Mouse (Mus musculus): ENCODE results near the gene Mat2a. TPM values are rescaled to one million over a fixed set of nuclear protein-coding genes. Genes with fewer than 3 reads are reported as not detected.

Gene Mat2a
- total RNA-seq, 2 experiments from 2014 or later = 130 to 164 TPM

DNA sequence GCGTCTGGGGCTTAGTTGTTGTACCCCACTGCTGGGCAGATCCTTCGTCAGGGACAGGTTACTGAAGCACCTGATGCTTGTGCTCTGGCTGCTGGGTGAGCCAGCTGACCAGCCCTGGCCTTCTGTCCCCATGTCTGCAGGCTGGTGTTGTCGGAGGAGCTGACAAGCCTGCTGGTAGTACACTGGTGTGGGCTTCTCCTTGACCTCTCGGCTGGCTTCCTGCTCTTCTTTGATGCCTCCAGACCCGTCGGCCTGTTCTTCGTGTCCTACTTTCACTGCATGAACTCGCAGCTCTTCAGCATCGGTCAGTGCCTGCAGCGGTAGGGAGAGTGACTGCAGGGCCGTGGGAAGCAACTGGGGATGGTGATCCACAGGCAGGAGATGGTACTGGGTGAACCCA, 13.7 kb downstream of the Mat2a start:
- TF ChIP-seq CTCF (IDR thresholded peaks at IDR 0.05) = no peak
- no peak overlapping the region for H3K4me3 ChIP-seq
- no peak for DNase-seq
- intact Hi-C loops (cut with DNase I) = no loop called here
- H3K27ac ChIP-seq = no peak overlapping the region

DNA sequence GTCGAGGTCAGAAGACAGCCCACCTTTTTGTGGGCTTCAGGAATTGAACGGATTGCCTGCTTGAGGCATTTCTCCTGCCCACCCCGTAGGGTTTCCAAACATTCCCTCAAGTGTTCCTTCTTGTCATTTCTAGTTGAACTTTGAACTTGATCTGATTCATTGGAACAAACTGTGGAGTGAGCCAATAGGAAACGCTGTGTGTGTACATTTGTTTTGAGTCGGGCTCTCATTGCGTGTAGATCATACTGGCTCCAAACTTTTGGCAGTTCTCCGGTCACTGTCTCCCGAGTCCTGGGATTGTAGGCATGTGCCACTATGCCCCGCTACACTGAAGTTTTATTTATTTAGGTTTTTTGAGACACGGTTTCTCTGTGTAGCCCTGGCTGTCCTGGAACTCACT, 18.5 kb downstream of the Mat2a start:
- DNase-seq = no peak
- no peak overlapping the region for H3K27ac ChIP-seq
- intact Hi-C loops (cut with DNase I) = no loop called here

DNA sequence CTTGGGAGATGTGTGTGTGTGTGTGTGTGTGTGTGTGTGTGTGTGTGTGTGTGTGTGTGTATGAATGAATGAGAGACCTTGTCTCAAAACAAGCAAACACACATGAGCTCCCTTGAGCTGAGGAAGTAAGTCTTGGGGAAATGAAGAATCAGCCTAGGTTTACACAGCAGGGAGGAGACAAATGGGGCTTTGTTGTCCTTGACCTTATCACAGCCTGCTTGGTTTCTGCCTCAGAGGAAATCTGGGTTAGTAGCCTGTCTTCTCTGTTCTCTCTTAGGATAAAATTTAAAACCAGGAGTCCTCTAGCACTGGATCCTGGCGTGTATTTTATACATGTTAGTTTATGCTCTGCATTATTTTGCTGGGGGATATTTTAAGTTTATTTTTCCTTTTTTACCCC, 19.6 kb downstream of the Mat2a start:
- no peak overlapping the region for H3K27ac ChIP-seq
- intact Hi-C loops (cut with DNase I) = no loop called here

More for the DNA sequence above, 18.5 kb downstream of the Mat2a start:
- no peak for TF ChIP-seq CTCF (IDR thresholded peaks at IDR 0.05)
- H3K4me3 ChIP-seq = no peak overlapping the region

DNA sequence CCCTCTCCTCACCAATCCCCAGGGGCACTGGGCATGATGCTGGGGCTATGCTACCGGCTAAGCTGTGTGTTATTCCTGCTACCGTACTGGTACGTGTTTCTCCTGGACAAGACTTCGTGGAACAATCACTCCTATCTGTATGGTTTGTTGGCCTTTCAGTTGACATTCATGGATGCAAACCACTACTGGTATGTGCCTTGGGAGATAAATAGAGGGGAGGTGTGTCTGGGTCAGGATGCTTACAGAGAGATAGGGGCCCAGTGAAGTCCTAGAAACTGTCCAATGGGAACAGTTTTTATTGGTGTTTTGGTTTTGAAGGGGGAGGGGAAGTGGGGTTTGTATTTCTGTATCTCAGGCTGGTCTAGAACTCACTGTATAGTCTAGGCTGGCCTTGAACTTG, 21.1 kb downstream of the Mat2a start:
- Histone ChIP-seq H3K27ac (no peak overlapping the region), H3K4me3 (no peak overlapping the region)
- intact Hi-C loops (cut with DNase I) = no loop called here
- TF ChIP-seq CTCF (IDR thresholded peaks at IDR 0.05) = no peak
- DNase-seq = no peak

More for the DNA sequence above, 19.6 kb downstream of the Mat2a start:
- DNase-seq = no peak
- no peak overlapping the region for H3K4me3 ChIP-seq
- TF ChIP-seq CTCF (IDR thresholded peaks at IDR 0.05) = no peak

DNA sequence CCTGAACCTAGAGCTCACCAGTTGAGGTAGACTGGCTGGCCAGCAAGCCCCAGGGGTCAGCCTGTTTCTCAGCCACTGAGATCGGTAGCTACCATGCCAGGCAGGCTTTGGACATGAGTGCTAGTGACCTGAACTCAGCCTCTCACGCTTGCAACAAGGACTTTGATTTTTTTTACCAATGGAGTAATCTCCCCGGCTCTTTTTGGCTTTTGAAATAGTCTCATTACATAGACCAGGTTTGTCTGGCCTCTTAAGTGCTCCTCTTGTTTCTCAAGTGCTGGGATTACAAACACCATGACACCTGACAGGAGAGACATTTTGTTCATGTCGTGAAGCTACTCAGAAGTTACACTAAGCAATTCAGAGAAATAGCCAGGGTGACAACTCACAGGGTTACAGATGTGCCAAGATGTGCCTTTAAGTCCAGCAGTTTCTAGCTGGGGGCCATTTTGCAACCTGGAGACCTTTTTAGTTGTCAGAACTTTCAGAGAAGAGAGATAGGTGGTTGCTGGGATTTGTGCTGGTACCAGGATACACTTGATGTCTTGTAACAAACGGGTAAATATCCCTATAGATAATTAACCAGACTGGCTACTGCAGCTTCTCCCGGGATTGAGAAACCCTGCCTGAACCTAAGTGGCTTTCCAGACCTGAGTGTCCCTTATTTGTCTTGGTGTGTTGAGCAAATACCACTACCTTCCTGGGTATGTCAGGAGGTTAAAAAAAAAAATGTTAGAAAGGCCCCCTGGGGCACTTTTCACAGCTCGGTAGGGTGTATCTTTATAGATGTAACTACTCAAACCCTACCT, 23.2 kb downstream of the Mat2a start:
- no peak overlapping the region for H3K4me3 ChIP-seq
- TF ChIP-seq CTCF (IDR thresholded peaks at IDR 0.05) = no peak
- intact Hi-C loops (cut with DNase I) = no loop called here
- H3K27ac ChIP-seq = no peak overlapping the region
- peak; percentile 3 for DNase-seq

DNA sequence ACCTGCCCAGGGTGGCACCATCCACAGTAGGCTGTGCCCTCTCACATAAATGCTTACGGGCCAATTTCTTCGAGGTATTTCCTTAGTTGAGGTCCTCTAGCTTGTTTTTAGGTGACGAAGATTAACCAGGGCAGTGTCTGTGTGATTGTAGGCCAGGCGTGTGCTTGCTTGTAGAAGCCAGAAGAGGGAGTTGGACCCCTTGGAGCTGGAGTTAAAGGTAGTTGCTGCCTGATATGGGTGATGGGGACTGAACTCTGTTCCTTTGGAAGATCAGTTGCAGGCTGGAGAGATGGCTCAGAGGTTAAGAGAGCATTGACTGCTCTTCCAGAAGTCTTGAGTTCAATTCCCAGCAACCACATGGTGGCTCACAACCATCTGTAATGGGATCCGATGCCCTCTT, 24.2 kb downstream of the Mat2a start:
- intact Hi-C loops (cut with DNase I) = no loop called here
- H3K4me3 ChIP-seq = peak overlapping the region; percentile 82
- TF ChIP-seq CTCF (IDR thresholded peaks at IDR 0.05) = no peak
- no peak for DNase-seq
- H3K27ac ChIP-seq = no peak overlapping the region

DNA sequence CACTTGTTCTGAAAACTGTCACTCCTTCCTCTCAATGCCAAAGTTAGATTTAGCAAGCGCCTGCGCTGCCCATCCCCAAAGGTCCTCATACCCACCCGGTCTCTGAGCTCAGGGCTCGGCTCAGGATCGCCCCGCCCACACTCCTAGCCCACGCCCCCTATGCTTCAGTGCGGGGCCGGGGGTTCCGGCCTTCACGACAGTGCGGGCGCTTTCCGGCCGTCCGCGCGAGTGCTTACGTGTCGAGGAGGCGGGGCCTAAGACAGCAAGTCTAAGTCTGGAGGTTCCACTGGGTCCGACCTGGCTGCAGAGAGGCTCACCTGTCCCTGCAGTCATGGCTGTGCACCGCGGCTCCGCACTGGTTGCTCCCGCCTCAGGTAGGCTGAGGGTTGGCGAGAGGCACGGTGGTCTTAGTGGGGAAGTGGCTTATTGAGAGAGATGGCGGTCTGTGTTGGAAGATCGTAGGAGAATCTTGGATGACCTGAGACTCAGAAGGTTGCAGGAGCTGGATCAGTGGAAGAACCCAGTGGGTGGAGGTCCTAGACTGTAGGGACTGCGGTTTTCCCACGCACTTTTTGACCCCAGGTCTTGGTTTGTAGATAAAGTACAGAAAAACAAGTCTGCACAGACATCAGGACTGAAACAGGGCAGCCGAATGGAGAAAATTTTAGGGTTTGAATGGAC, 25.1 kb downstream of the Mat2a start, which contains the start of gene Ggcx:
Ggcx (plus strand) TSS at position 233 of the 681 bp plus-strand sequence.
- H3K27ac ChIP-seq = peak within 1 kb of the TSS; percentile 92
- peak; percentile 97 for DNase-seq
- no peak for TF ChIP-seq CTCF (IDR thresholded peaks at IDR 0.05)
- intact Hi-C loops (cut with DNase I) = no loop called here
- peak within 1 kb of the TSS; percentile 82 for H3K4me3 ChIP-seq

DNA sequence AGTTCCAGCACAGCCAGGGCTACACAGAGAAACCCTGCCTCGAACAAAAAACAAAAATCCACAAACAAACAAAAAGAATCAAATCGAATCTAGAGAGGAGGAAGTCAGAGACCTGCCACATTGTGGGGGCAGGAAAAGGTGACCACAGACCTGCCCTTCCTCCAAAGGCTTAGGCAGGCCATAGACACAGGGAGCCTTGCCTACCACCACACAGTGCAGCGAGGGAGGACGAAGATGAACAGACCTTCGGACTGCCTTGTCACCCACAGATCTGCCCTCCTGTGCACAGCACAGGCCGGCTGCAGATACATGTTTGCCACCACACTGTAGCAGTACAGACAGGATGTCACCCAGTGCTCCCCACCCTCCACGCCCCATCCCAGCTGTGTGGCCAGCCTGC, 28.8 kb downstream of the Mat2a start:
- Histone ChIP-seq H3K4me3 (no peak overlapping the region), H3K27ac (no peak overlapping the region)
- intact Hi-C loops (cut with DNase I) = no loop called here
- DNase-seq = no peak
- no peak for TF ChIP-seq CTCF (IDR thresholded peaks at IDR 0.05)

DNA sequence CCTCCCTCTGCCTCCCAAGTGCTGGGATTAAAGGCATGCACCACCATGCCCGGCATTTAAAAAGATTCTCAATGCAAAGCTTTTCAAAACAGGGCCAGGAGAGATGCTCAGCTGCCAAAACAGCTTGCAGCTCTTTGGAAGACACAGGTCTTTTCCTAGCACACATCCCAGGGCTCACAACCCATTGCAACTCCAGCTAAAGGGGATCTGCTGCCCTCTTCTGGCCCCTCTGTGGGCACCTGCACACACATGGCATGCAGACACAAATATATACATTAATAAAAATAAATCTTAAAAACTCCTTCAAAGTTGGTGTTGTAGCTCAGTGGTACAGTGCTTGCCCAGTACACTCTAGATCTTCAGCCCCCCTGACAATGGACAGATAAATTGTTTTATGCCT, 29.4 kb downstream of the Mat2a start:
- TF ChIP-seq CTCF (IDR thresholded peaks at IDR 0.05) = no peak
- intact Hi-C loops (cut with DNase I) = no loop called here
- Histone ChIP-seq H3K4me3 (no peak overlapping the region), H3K27ac (no peak overlapping the region)
- no peak for DNase-seq

DNA sequence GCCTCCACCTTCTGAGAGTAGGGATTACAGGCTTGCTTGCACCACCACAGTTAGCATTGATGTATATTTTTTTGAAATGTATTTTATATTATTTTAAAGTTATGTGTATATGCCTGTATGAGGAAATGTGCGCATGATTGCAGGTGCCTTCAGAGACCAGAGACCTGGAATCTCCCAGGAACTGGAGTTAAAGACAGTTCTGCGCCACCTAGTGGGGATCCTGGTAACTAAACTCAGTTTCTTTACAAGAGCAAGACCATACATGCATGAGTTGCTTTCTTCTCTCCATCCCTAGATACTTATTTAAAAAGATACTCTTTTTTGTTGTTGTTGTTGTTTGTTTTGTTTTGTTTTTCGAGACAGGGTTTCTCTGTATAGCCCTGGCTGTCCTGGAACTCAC, 29.8 kb downstream of the Mat2a start:
- H3K27ac ChIP-seq = no peak overlapping the region
- DNase-seq = peak; percentile 64
- no peak overlapping the region for H3K4me3 ChIP-seq
- intact Hi-C loops (cut with DNase I) = loop anchor here (5.0 to 10.0 kb wide), 2 partner anchors 127 to 225 kb away; no protein-coding TSS in a partner anchor
- peak; percentile 70 for TF ChIP-seq CTCF (IDR thresholded peaks at IDR 0.05)

DNA sequence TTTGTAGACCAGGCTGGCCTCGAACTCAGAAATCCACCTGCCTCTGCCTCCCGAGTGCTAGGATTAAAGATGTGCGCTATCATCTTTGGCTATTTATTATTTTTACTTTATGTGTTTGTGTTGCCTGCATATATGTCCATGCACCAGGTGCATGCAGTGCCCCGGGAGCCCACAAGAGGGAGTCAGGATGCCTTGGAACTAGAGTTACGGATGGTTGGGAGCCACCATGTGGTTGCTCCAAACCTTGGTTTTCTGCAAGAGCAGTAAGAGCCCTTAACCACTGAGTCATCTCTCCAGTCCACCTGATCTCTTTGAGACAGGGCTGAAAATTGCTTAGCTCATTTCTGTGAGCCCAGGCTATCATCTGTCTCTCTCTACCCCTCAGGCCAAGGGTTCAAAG, 32.2 kb downstream of the Mat2a start:
- TF ChIP-seq CTCF (IDR thresholded peaks at IDR 0.05) = peak; percentile 87
- peak; percentile 85 for DNase-seq
- Histone ChIP-seq H3K4me3 (no peak overlapping the region), H3K27ac (no peak overlapping the region)
- intact Hi-C loops (cut with DNase I) = loop anchor here (5.0 to 10.0 kb wide), 2 partner anchors 125 to 222 kb away; no protein-coding TSS in a partner anchor

DNA sequence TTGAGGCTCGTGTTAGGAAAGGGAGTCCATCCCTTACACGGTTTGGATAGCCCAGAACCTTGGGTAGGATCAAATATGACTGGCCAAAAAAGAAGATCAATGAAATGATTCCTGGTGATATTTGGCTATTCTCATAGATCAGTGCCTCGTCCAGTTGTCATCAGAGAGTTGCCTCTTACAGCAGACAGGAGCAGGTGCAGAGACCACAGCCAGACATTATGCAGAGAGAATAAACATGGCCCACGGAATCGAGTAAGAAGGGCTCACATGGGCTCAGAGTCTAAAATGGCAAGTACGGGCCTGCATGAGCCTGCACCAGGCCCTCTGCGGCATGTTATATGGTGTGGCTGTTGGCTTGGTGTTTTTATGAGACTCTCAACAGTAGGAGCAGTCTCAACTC, 34.0 kb downstream of the Mat2a start:
- DNase-seq = no peak
- TF ChIP-seq CTCF (IDR thresholded peaks at IDR 0.05) = no peak
- Histone ChIP-seq H3K27ac (no peak overlapping the region), H3K4me3 (no peak overlapping the region)
- intact Hi-C loops (cut with DNase I) = loop anchor here (5.0 to 10.0 kb wide), 2 partner anchors 123 to 221 kb away; no protein-coding TSS in a partner anchor

DNA sequence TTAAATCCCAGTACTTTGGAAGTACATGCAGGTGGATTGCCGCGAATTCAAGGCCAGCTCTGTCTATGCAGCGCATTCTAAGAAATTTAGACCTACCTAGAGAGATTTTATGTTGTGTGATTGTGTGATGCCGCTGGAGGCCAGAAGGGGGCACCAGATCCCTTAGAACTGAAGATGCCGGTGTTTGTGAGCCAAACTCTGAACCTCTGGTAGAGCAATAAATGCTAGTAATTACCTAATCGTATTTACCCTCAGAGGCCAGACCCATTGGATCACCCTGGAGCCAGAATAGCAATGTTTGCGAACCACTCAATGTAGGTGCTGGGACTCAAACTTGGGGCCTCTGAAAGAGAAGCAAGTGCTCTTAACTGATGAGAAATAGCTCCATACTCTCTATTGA, 37.5 kb downstream of the Mat2a start:
- intact Hi-C loops (cut with DNase I) = loop anchor here (2.0 to 10.0 kb wide), 2 partner anchors 39 to 217 kb away; no protein-coding TSS in a partner anchor

More for the DNA sequence above, 37.5 kb downstream of the Mat2a start:
- Histone ChIP-seq H3K27ac (no peak overlapping the region), H3K4me3 (no peak overlapping the region)
- DNase-seq = peak; percentile 81
- TF ChIP-seq CTCF (IDR thresholded peaks at IDR 0.05) = peak; percentile 93

Measured in gastrocnemius, adult 2 months (tissue).